Comparison of ENCODE assay signal across 26 mouse cellular contexts in the genomic region with DNA sequence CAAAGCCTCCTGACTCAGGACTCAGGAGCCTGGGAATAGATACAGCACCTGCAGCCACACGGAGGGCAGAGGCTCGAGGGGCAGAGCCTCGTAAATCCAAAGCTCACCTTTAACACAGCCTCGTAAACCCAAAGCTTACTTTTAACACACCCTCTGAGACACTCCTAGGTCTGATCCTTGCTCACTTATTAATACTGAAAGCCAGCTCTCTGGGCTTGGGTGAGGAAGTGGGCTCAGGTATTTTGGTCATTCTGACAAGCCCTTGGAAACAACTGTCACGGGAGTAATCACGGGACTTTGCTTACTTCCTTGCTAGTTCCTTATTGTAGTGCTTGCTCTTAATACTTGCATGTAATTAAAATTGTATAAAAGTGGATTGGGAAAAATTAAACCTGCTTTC. TPM values are rescaled to one million over a fixed set of nuclear protein-coding genes. Genes with fewer than 3 reads are reported as not detected.
"Had no signal": no experiment of that assay in that cellular context is flagged by ENCODE, and none has a peak within 500 bp of the region (broad histone marks: within the 10 kb centered on the region; RNA-seq: fewer than 3 reads in every experiment).

No protein-coding gene starts in this region.

- DNase-seq: kidney, adult 11 months; kidney, adult 8-10 months; kidney, postnatal 10 days; kidney, postnatal 36 days; layer of hippocampus, adult 9-11 months; liver, embryonic 13.5 days; lung, embryonic 14.5 days; retina, postnatal 1 day; right cerebral cortex, postnatal 25 days; spleen, adult 18-20 months; thymus, postnatal 25 days had no signal

- H3K27ac ChIP-seq: kidney, embryonic 15.5 days; layer of hippocampus, adult 2 months; left cerebral cortex, adult 2 months; liver, embryonic 13.5 days; midbrain, embryonic 10.5 days; midbrain, embryonic 13.5 days; neural tube, embryonic 13.5 days; stomach, embryonic 15.5 days had no signal

- H3K36me3 ChIP-seq: kidney, embryonic 15.5 days; liver, embryonic 13.5 days; midbrain, embryonic 10.5 days; midbrain, embryonic 13.5 days; neural tube, embryonic 13.5 days; stomach, embryonic 15.5 days had no signal

- H3K4me1 ChIP-seq: kidney, embryonic 15.5 days; midbrain, embryonic 10.5 days; midbrain, embryonic 13.5 days; neural tube, embryonic 13.5 days; stomach, embryonic 15.5 days had no signal

- ATAC-seq: lung, postnatal 0 days; midbrain, embryonic 13.5 days; midbrain, embryonic 16.5 days had no signal

- H3K27me3 ChIP-seq: kidney, embryonic 15.5 days; liver, embryonic 13.5 days; midbrain, embryonic 13.5 days; neural tube, embryonic 13.5 days; stomach, embryonic 15.5 days had no signal

- H3K4me3 ChIP-seq: kidney, embryonic 15.5 days; layer of hippocampus, adult 2 months; left cerebral cortex, adult 2 months; liver, embryonic 13.5 days; megakaryocyte, embryonic 14.5 days; midbrain, embryonic 10.5 days; midbrain, embryonic 13.5 days; myocyte; neural tube, embryonic 13.5 days; stomach, embryonic 15.5 days had no signal

- H3K9me3 ChIP-seq: liver, embryonic 13.5 days; stomach, embryonic 15.5 days had no signal

- H3K9ac ChIP-seq: kidney, embryonic 15.5 days; liver, embryonic 13.5 days; lung, embryonic 14.5 days; midbrain, embryonic 13.5 days; neural tube, embryonic 13.5 days; stomach, embryonic 15.5 days had no signal

- H3K4me2 ChIP-seq: kidney, embryonic 15.5 days; liver, embryonic 13.5 days; lung, embryonic 14.5 days; midbrain, embryonic 13.5 days; neural tube, embryonic 13.5 days; stomach, embryonic 15.5 days had no signal

RNA-seq across cellular contexts. Expression of gene Iqch, which starts 13.1 kb away (rescaled TPM):
- total RNA-seq: left cerebral cortex, adult 2 months; left cerebral cortex, postnatal 10 days; monocyte, adult 5-6 weeks; neutrophil, adult 5-6 weeks had no signal
- polyA plus RNA-seq: liver, embryonic 13.5 days; liver, embryonic 16.5 days; myocyte had no signal
